Mouse (Mus musculus) retina, embryonic 14.5 days (tissue): ENCODE data around the gene Rhbdl2.
A peak's percentile ranks its signal among the peaks of the same experiment; 100 is the strongest.

Experiments used
- DNase-seq: peaks from one replicate; pipeline ENCODE4 v3.0.0-alpha.2; 2015; ENCODE audit warnings: low spot score

The Rhbdl2 gene

GRCm38 (mm10) chr4:123814030-123814501 is 26.4 kb downstream of the Rhbdl2 start:
- peak; percentile 54 for DNase-seq

GRCm38 (mm10) chr4:123819093-123819610 is 31.5 kb downstream of the Rhbdl2 start:
- peak; percentile 72 for DNase-seq

- no peak for DNase-seq
Observed at GRCm38 (mm10) chr4:123842126-123842525, 54.5 kb downstream of the Rhbdl2 start.

- DNase-seq: peak; percentile 66
Observed at GRCm38 (mm10) chr4:123856888-123857287, 69.2 kb downstream of the Rhbdl2 start.

DNA sequence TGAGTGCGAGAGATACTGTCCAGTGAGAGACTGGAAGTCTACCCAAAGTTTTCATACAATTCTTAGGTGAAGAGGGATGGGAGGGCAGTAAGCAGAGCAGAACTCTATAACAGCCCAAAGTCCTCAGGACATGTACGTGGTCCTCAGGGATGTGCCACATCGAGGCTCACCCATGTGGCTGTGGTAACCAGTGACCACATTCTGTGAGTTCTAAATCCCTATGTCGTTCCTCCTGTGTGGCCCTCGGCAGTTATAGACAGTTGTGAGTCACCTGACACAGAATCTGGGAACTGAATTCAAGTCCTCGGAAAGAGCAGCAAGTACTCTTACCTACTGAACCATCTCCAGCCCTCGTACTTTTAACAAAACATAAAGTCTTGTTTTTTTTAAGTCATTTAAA is 70.4 kb downstream of the Rhbdl2 start:
- no peak for DNase-seq

DNA sequence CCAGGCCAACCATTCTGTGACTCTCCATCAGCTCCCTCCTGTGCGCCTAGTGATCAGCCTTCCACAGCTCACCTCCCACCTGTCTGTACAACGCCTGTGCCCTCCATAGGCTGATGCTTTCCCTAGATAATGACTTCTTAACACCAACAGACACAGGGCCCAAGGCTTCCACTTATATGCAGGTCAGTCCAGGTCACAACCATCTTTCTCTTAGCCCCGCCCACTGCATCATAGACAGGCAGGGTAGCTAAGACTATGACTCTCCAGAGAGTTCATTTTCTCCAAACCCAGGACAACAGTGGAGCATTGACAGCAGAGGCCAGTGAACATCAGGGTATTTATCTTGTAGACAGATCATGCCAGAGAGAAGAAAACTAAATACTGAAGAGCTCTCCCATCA is 71.7 kb downstream of the Rhbdl2 start, which contains the start of gene 4933427I04Rik:
4933427I04Rik (plus strand) TSS at position 301 of the 400 bp plus-strand sequence.
- no peak for DNase-seq

DNA sequence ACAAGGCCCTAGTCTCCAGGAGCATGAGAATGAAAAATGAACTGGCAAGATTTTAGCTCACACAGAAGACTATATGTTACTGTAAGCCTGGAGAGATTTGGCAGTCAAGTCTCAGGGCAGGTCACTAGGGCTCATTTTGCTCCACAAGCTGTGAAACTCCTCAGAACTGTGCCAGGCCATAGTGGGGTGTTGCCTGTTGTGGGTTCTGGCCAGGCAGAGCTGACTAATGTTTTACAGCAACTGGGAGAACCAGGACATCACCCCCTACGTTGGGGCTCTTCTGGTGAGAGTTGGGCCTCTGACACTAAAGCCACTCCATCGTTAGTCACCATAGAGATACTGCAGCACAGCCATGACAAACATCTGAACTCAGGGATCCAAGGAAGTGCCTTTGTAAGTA is 72.1 kb downstream of the Rhbdl2 start:
- no peak for DNase-seq

- DNase-seq: no peak
Observed at GRCm38 (mm10) chr4:123860621-123861020, 72.9 kb downstream of the Rhbdl2 start.
